Mouse (Mus musculus): ENCODE data around the gene Cmc1. TPM values are rescaled to one million over a fixed set of nuclear protein-coding genes. Genes with fewer than 3 reads are reported as not detected.
A peak's percentile ranks its signal among the peaks of the same experiment; 100 is the strongest.

The Cmc1 gene
- total RNA-seq (2022) = 10 to 100 TPM in 3 of 4 experiments, 1 to 10 TPM in 1; 9.9 to 13.8 (median 13.3) TPM

DNA sequence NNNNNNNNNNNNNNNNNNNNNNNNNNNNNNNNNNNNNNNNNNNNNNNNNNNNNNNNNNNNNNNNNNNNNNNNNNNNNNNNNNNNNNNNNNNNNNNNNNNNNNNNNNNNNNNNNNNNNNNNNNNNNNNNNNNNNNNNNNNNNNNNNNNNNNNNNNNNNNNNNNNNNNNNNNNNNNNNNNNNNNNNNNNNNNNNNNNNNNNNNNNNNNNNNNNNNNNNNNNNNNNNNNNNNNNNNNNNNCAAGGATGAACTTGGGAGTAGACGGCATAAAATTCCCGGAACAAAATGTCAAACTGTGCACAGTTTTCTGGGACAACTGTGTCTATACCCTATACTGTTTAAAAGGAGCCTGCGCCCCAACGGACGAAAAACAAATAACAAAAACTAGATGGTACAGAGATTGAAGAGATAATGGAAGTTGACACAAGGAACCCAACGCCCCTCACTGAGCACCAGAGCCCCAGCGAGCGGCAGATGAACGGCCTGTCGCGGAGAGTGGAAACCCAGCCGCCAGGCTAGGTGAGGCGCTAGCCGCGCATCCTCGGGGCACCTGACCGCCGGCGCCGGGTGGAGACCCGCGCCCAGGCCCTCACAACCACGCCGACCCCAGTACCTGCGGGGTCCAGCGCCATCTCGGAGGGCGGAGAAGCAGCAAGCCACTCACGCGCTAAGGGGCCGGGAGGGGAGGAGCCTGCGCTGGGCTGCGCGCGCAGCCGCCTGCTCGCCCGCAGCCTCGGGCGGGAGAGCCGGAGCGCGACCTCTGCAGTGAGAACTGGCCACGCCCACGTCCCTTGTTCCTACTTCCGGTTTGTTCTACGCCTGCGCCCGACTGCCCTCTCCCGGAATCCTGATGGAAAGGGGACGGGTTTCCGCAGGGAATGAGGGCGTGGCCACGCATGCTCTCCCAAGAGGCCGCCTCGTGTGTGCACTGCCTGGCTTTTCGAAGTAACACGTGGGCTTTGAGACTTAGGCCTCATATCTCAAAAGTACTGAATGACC, at the start of gene Cmc1:
TSS of gene Cmc1 (minus strand) at position 771 of the 996 bp plus-strand sequence.
- DNase-seq (ENCODE audit: low spot score in 2 of 2) = peak; percentile 94 to 96

DNA sequence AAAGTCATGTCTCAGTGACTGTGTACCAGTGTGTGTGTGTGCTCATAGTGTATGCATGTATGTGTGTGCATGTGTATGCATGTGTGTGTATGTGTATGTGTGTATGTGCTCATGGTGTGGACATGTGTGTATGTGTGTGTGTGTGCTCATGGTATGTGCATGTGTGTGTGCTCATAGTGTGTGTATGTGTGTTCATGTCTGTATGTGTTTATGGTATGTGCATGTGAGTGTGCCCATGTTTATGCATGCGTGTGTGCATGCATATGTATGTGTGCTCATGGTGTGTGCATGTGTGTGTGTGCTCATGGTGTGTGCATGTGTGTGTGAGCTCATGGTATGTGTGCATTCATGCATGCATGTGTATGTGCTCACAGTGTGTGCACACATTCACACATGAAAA, 48.6 kb upstream of the Cmc1 start:
- DNase-seq (ENCODE audit: low spot score in 2 of 2) = no peak

DNA sequence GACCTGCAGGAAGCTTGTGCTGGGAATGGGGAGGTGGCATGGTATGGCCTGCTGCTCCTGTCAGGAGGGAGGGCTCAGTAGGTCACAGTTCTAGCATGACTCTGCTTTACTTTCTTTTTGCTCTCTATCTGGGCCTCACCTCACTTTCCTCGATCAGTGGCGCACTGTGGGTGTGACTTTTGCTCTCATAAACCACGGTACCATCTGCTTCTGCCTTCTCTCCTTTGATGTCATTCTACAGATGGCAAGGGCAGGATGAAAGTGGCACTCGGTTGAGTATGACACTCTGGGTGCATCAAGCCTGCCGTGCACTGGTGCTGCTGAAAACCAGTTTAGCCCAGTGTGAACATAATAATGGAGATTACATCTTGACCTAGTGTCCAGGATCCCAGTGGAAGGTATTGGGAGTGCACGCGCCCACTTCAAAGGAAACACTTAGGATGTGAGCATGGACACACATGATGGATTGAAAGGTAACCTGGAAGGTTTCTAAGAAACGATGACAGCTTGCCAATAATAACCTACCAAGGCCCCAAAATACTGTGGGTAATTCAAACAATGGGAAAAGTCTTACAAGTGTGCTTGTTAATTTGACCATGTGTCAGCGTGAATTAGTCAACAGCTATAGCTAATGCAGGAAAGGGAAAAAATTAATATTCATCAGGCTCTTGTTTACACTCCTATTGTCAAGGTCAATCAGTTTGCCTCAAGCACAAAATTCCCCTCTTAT, 46.8 kb upstream of the Cmc1 start:
- DNase-seq (ENCODE audit: low spot score in 2 of 2) = no peak

DNA sequence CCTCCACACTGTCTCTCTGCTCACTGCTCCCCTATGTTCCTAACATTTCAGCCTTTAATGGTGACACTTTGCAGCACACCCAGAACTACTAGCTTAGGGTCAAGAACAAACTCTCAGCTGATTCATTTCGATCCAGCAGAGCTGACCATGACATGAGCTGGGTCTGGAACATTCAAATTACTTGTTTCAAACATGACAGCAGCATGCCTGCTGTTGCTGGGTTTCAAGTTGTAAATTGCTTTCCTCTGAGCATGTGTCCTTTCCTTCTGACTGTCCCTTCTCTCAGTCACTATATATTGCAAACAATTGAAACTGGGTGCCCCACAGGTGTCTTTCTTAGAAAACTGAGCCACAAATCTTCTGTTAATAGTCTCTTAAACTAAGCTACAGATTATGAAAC, 43.3 kb upstream of the Cmc1 start:
- no peak for DNase-seq (ENCODE audit: low spot score in 2 of 2)

DNA sequence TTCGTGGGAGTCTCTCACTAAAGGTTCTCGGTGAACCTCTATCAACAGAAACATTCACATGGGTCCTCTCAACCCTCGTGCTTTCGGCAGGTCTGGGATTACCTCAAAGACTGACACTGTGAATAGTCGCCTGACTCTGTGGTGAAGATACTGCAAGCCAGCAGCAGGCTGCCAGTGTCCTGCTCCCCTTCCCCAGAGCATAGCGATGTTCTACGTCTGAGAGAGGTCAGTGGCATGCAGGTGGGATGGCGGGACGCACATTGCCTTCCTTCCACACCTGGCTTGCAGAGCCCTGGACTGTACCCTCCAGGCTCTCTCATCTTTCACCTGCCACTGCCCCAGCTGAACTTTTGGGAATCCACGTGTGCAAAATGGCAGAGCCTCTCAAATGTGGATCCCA, 41.3 kb upstream of the Cmc1 start:
- no peak for DNase-seq (ENCODE audit: low spot score in 2 of 2)

DNA sequence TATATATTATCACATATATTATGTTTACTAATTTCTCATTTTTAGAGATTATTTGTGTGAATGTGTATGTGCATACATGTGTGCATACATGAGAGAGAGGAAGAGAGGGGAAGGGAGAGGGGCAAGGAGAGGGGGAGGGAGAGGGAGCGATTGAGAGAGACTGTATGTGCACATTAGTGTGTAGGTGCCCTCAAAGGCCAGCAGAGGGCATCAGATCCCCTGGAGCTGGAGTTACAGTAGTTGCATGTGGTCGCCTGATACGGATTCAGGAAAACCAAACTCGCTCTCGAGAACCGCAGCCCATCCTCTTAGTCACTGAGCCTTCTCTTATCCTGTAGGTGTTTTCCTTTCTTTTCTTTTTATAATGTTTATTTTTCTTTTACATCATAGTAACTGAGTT, 38.4 kb upstream of the Cmc1 start:
- DNase-seq (ENCODE audit: low spot score in 2 of 2) = no peak

DNA sequence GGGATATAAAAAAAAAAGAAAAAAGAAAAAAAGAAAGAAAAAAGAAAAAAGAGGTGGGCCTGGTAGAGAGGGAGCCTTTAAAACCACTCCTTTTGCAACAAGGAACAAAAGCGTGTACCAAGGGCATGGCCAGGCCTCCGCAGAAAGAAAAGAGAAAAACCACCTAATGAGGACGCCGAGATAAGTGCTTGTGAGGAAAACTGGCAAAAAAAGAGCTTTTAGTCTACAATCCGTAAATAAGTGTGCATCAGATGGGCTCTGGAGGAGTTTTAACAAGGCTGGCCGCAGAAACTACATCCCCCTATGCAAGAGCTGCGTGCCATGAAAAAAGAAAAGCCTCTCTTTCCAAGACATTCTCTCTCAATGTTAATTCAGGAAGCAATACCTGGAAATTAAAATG, 37.4 kb upstream of the Cmc1 start:
- no peak for DNase-seq (ENCODE audit: low spot score in 2 of 2)

DNA sequence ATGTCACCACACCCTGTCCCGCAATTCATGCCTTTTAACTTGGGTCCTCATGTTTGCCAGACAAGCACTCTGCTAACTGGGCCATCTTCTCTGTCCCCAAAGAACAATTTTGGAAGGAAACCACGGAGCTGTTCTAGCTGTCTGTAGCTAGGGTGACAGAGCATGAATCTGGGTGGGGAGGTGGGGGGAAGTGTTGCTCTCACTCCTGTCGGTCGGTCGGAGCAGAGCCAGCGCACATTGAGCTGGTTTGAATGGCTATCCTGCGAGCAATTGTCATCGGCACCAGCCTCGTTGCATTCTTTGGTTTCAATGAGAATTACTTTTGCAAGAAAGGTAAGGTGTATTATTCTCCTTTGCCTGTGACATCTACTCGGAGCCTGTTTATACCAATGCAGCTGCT, 36.8 kb upstream of the Cmc1 start:
- DNase-seq (ENCODE audit: low spot score in 2 of 2) = no peak

DNA sequence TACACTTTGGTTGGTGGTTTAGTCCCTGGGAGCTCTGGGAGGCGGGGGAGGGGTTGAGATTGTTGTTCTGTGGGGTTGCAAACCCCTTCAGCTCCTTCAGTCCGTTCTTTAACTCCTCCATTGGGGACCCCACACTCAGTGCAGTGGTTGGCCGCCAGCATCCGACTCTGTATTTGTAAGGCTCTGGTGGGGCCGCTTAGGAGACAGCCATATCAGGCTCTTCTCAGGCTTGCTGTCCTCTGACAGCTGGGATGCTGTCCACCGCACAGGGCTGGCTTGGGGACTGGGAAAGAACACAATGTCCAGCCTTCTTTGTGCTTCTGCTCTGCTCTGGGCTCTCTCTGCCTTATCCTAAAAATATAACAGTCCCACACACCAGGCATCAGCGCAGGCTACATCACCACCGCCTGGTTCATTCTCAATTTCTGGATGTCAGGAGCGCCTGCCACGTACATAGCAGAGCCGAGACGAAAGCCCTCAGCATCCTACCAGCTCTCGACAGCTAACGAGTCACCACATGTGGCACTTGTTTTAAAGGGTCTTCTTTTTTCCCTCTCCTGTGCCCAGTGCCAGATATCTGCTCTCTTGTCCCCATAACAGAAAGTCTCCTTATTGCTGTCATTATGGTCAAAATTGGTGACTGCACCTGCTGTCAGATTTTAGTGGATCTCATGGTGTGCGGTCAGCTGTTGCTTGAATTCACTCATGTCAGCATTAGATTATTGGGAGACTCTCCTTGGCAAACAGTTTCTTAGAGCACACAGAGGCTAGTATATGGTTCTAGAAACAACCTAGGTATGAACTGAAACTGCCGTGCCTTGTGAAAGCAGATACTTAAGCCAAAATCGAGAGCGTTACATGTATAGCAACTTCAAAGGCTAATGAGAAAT, 29.4 kb upstream of the Cmc1 start:
- DNase-seq (ENCODE audit: low spot score in 2 of 2) = no peak

DNA sequence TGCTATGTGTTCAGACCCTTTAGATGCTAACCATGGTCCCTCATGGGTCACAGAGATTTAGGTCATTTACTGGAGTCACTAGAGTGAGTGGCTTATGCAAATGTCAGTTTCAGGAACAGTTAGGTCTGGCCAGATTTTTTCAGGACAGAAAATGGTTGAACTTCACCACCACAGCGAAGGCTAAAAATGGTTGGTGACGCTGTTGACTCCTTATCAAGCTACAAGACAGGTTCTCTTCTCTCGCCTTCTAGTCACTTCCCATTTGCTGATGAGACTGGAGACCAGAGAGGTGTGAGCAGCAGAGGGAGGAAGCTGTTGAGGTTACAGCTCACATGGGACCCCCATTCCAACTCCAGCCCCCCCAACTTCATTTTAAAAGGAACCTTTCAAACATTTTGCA, 26.7 kb upstream of the Cmc1 start:
- no peak for DNase-seq (ENCODE audit: low spot score in 2 of 2)

DNA sequence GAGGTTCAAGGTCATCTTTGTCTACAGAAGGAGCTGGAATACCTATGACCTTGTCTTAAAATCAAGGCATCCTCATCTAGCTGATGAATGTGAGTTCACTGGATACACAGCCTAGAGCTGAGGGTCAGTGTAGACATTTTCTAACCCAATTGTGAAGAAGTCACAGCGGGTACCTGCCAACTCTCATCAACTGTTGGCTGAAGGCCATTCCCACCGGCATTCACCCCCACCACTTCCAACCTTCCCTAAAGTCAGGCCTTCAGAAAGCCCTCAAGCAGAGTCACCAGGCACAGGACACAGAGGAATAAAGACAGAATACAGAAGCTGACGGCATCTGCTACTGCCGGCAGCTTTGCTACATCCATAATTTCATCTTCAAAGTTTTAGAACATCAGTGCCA, 25.4 kb upstream of the Cmc1 start:
- no peak for DNase-seq (ENCODE audit: low spot score in 2 of 2)

DNA sequence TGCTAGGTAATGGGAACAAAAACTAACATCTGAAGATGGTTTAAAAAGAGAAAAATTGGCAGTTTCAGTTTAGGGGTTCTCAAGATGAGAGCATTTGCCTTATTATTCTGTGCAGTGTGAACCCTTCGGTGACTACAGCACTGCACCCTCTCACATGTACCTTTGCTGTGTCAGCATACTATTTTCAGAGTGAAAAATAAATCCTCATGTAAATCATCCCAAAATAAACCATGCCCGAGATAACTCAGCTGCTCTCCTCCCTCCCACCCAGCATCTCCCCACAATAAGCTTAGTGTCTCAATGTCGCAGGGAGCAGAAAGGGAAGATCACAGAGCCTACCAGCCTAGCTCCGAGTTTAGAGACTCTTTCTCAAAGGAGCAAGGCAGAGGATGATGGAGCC, 23.1 kb upstream of the Cmc1 start:
- DNase-seq (ENCODE audit: low spot score in 2 of 2) = no peak

DNA sequence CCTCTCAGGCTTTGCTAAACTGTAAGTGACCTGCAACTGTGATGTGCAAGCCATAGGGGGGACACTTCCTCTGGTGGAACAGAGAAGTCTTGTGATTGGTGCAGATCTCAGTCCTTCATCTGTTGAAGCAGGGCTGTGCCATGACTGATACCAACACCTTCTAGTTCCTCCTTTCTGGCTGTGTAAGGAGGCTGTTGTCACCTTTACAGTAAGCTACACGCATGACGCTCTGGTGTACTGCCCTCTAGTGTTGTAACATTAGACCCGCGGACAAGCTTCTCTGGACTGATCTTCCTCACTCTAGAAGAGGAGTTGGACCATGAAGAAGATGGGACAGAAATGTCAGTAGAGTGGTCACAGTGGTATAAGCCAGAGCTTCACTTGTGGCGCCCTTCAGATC, 18.6 kb upstream of the Cmc1 start:
- no peak for DNase-seq (ENCODE audit: low spot score in 2 of 2)

DNA sequence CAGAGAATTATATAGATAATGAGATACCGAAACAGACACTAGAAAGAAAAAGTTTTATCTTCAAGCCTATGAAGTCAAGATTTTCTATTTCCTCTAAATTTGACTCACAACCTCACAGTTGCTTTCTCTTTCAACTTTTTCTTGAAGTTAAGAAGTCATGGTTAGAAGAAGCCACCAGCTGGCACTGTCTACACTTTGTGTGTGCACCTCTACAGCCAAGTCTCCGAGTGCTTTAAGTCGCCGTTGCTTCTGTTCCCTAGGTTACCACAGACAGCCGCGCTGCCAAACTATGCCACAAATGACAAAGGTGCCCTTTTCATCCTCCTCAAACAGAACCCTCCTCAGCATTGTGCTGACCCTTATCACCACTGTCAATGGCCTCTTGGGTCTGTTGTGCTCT, 17.6 kb upstream of the Cmc1 start:
- no peak for DNase-seq (ENCODE audit: low spot score in 2 of 2)

DNA sequence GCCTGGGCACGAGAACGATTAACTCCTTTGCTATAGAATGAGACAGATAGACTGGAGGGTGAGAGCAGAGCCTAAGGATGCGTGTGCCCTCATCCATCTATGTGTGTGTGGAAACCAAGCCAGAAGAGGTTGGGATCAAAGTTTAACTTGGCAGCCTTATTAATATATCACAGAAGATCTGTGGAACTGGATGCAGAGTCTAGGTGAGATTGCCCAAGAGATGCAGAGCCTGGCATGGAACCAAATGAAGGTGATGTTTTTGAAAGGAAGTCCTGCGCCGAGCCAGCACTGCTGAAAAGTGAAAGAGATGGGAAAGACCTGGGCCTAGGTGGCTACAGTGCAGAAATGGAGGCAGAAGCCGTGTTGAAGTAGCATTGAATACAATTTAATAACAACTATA, 11.6 kb upstream of the Cmc1 start:
- DNase-seq (ENCODE audit: low spot score in 2 of 2) = no peak

DNA sequence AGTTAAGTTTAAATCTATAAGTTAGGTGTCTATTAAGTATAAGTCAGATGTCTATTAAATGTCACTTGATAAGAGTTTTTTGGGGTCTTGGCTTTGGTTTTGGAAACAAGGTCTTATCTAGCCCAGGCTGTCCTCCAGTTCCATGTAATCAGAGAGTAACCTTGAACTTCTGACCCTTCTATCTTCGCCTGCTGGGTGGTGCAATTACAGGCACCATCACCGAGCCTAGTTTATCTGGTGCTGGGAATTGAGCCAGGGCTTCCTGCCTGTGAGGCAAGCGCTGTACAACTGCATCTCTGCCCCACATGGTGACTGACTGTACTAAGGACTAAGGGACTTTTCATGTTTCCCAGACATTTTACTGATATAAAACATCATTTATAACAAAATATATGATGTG, 10.0 kb upstream of the Cmc1 start:
- DNase-seq (ENCODE audit: low spot score in 2 of 2) = no peak

DNA sequence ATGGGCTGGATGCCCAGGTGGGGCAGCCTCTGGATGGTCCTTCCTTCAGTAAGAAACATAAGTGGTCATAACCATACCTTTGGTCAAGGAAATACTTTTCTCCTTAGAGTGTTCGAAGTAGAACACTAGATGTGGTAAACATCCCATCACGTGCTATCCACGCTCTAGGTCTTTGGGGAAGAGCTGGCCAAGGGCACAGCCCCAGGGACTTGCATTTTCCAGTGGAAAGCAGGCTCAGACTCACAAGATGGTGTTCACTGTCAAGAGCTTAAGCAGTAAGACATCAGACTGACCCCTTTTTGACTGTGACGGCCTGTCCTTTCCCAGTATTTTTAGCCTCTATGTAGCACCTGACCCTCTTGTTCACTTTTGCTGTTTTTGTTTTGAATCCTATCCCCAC, 8.2 kb upstream of the Cmc1 start:
- no peak for DNase-seq (ENCODE audit: low spot score in 2 of 2)

DNA sequence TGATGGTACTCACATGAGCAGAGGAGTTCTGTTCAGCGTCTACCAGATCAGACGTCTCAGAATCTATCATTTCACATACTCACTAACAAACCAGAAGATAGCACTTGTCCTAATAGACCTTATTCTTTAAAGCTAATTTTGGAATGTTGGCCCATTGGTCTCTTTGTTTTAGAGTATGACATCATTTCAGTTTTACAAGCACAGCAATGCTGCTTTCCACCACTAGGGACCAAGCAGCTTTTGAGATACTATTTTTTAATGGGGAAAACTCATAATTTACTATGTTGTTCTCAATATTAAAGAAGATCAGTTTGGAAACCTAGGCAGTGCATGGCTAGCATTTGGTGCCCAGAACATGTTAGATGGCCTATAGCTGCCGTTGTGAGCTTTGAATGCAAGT, 7.3 kb upstream of the Cmc1 start:
- no peak for DNase-seq (ENCODE audit: low spot score in 2 of 2)

DNA sequence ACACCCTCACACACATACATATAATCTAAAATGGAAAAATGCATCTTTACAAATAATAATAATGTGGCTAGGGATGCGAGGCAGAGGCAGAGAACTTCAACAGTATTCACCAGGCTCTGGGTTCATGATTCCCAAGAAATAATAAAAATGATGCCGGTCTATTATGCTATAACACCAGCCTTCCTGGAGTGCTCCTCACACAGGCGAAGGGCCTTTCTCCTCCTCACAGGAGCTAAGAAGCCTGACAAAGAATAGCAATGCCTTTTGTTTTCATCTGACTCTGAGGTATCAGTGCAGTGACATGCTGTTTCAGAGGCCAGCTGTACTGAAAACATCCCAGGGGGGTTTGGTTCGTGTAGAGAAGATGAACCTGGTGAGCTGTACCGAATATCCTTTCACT, 4.7 kb upstream of the Cmc1 start:
- no peak for DNase-seq (ENCODE audit: low spot score in 2 of 2)

DNA sequence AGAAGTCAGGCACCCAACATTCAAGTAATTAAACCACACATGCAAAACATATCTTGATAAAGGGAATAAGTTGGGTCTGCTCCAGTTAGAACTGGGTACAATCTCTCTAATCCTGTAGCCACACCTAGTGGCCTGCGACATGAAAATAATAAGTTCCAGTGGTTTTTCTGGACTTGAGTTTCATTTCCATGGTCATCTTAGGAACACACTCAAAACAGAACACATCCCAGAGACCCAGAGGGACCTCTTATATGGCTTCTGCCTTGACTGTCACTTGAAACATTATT, 1.2 kb upstream of the Cmc1 start:
- DNase-seq (ENCODE audit: low spot score in 2 of 2) = no peak

DNA sequence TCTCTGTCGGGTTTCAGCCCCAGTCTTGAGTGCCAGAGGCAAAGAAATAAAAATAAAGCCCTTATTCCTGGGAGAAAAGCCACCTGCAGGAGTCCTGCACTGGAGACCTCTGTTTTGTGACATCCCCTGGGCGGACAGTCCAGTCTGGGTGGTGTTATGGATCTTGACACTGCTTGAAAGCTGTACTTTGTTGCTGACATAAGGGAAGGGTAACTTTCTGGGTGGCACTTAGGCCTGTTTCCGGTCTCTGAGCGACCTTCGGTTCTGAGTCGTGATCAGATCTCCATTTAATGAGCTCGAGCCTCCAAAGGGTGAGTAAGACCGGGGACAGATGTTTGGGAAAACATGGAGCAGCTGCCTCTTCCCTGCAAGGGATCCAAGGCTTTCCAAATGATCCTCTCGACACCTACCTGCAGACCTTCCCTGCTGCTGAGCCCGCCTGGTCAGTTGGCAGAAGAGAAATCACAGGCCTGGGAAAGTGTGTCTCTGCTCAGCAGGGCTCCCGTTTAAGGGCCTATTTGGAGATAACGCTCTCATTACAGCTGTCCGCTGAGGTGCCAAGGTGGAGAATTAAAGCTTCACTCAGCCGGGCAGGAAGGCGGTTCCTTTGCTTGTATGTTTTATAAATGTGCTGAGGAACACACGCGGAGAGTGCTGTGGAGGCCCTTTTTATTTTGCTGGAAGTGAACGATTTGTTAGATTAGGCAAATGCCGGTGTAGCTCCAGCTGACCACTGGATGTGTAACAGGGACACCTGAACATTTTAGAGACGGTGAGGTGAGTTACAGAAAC, 648 bp upstream of the Cmc1 start:
- no peak for DNase-seq (ENCODE audit: low spot score in 2 of 2)

All from layer of hippocampus, adult 8-10 months (tissue).